Mouse (Mus musculus) forebrain, embryonic 12.5 days (tissue): ENCODE results near the gene Dner. TPM values are rescaled to one million over a fixed set of nuclear protein-coding genes. Genes with fewer than 3 reads are reported as not detected.
"Not testable (repeated sequence)": the region's sequence is repeated elsewhere in the genome, so short reads cannot be mapped to it uniquely, and the experiment has no call there.

Experiments
- ATAC-seq: fragments of 200-750 bp; cut with Nextera tagmentation; 2 replicates; pipeline ENCODE4 v1.8.0; 2017; ENCODE audit warnings: moderate TSS enrichment; ENCODE audit not compliant: low FRiP score
- H3K27ac ChIP-seq: fragments of 300-500 bp; sonication (generic); 2 replicates; pipeline ENCODE4 v1.5.1; 2016; ENCODE audit warnings: mild to moderate bottlenecking
- H3K27me3 ChIP-seq: fragments of 300-500 bp; sonication (generic); 2 replicates; pipeline ENCODE4 v1.6.1; 2016; ENCODE audit warnings: mild to moderate bottlenecking
- H3K36me3 ChIP-seq: fragments of 300-500 bp; sonication (generic); replicated peaks from 2 replicates; pipeline ENCODE4 v1.6.1; 2016; ENCODE audit warnings: mild to moderate bottlenecking
- H3K4me1 ChIP-seq: fragments of 300-500 bp; sonication (generic); 2 replicates; pipeline ENCODE4 v1.6.1; 2016
- H3K4me2 ChIP-seq: fragments of 300-500 bp; sonication (generic); 2 replicates; pipeline ENCODE4 v1.6.1; 2016; ENCODE audit warnings: mild to moderate bottlenecking, moderate library complexity
- H3K4me3 ChIP-seq: fragments of 300-500 bp; sonication (generic); replicated peaks from 2 replicates; pipeline ENCODE4 v1.5.1; 2016; ENCODE audit warnings: mild to moderate bottlenecking
- H3K9ac ChIP-seq: fragments of 300-500 bp; sonication (generic); 2 replicates; pipeline ENCODE4 v1.6.1; 2016; ENCODE audit warnings: mild to moderate bottlenecking
- H3K9me3 ChIP-seq: fragments of 300-500 bp; sonication (generic); 2 replicates; pipeline ENCODE4 v1.6.1; 2016
- WGBS: fragments of 180-500 bp; shearing (Covaris S2); methylation state at CpG from one replicate; pipeline ENCODE4 v1.1.7; 2016; 5-methylcytosine and 5-hydroxymethylcytosine counted together
- polyA plus RNA-seq: library from polyadenylated mRNA; unstranded; fragments of >200 nt; fragmentation: Nextera tagmentation; extraction: Ambion mirVana; gene quantifications from 2 replicates; pipeline ENCODE4 v1.2.1, GENCODE M21; 2016

The Dner gene
- polyA plus RNA-seq, 1 experiment from 2014 or later = 69.3 TPM

DNA sequence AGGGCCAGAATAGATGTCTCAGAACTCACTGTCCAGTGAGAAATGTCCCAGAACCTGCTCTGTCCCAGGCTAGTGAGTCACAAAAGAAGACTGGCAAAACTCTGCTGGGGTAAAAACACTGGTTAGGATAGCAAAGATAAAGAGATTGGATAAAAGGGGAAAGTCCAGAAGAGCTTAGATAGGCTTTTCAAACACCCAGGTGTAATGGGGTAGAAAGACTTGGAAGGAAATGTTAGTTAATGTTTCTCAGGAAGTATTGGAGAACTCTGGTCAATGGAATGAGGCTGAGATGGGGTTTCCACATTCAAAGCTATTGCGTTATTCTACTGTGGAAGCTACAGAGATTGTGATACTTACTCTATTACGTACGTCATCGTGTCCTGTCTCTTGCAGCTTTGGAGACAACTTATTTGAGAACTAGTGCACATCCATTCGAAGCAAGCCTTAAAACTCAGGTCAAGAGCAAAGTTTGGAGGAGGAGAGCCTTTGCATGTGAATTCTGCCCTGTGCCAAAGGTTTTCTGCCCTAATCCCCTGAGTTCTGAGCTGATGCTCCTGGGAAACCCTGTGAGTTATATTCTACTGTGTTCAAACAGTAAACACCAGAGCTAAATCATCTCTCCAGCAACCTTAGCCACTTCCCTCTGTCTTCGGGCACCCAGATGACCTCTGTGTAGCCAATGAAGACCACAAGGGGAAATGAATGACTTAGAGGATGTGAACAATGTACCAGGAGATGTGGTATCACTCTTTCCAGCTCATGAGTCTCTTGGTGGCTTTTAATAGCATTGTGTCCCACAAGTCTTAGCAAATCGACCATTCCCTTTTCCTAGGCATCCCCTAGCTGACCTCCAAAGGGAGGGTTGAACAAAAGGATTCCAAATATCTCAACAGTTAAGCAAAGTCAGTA is 333.1 kb downstream of the Dner start:
- Histone ChIP-seq H3K36me3 (no peaks in the 10 kb centered on the region), H3K4me3 (no peak overlapping the region), H3K27me3 (no peaks in the 10 kb centered on the region), H3K9me3 (no peaks in the 10 kb centered on the region), H3K27ac (no peak overlapping the region), H3K9ac (no peak overlapping the region), H3K4me2 (no peak overlapping the region), H3K4me1 (no peaks in the 10 kb centered on the region)
- 92% methylated on average over 7 of the region's 7 CpGs for WGBS
- no peak for ATAC-seq

DNA sequence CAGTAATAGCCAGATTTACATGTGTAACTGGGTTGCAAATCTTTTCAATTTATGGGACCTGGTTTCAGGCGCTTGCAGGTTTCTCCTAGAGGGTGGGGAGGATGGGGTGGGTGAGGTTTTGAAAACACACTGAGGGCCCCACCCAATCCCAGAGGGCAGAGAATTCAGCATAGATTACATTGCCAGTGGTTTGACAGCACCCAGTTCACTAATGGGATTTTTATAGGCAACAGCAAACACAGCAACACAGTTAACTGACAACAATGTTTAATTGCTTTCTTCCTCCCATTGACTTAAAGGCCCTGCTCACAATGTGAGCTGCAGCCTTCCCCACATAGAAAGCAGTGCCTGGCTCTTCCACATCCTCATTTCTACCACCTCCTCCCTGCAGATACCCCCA is 333.8 kb downstream of the Dner start:
- Histone ChIP-seq H3K4me2 (no peak overlapping the region), H3K4me3 (no peak overlapping the region), H3K4me1 (no peaks in the 10 kb centered on the region), H3K27me3 (no peaks in the 10 kb centered on the region), H3K9me3 (no peaks in the 10 kb centered on the region), H3K36me3 (no peaks in the 10 kb centered on the region), H3K27ac (no peak overlapping the region), H3K9ac (no peak overlapping the region)
- no peak for ATAC-seq
- WGBS = 81% methylated on average over 1 of the region's 1 CpGs

DNA sequence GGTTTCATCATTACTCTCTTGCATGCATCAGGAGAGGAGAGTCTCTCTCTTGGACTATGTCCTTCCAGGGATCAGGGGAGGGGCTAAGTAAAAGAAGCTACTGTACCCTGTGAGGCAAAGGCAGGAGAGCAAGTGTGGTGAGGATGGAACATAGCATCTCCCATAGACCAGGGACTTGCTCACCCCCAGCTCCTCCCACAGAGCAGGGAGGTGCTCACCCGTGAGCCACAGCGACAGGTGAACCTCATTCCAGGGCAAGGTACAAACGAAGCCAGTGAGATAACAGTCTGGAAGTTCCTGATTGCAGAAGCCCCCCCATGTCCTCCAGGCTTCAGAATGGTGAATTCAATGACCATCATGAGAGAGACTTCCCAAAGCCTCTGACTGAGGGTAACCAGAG is 334.6 kb downstream of the Dner start:
- Histone ChIP-seq H3K36me3 (no peaks in the 10 kb centered on the region), H3K27me3 (no peaks in the 10 kb centered on the region), H3K4me2 (no peak overlapping the region), H3K27ac (no peak overlapping the region), H3K4me3 (no peak overlapping the region), H3K9ac (no peak overlapping the region), H3K9me3 (no peaks in the 10 kb centered on the region), H3K4me1 (no peaks in the 10 kb centered on the region)
- no peak for ATAC-seq
- WGBS = 88% methylated on average over 3 of the region's 3 CpGs

DNA sequence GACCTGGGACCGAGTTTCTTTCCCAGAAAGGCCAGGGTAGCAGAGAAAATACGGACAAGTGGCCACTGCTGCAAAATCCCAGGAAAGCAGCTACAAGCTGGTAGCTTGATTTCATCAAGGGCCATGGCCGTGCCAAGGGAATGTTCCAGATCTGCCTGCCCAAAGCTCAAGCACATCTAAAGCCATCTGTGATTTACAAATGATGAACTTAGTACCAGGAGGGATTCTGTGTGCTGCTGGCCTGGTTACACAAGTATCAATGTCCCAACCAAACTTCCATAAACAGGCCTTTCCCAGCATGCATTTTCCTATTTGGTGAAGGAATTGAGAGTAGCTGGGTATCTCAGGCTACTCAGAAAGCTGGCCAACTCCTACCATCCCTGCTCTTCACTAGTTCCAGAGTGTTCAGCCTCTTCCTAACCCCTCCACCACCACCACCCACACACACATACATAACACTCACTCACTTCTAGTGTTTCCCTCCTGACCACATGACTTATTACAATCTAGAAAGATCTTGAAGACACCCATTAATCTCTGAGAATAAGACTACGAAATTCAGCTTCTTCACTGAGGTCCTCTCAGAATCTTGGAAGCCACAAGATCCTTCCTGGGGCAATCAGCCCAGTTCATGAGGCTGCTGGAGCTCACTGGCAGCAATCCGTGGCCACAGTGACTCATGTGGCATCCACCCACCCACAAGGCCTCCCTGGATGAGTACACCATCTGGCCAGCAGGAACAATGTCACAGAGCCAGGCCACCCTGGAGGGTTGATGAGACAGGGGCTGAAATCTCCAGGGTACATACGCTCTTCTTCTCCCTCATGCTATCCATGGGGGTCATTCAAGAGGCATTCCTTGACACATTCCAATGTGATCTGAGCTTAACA is 336.2 kb downstream of the Dner start:
- Histone ChIP-seq H3K27me3 (no peaks in the 10 kb centered on the region), H3K4me3 (no peak overlapping the region), H3K4me2 (no peak overlapping the region), H3K27ac (no peak overlapping the region), H3K9me3 (no peaks in the 10 kb centered on the region), H3K36me3 (no peaks in the 10 kb centered on the region), H3K9ac (no peak overlapping the region), H3K4me1 (no peaks in the 10 kb centered on the region)
- 80% methylated on average over 6 of the region's 6 CpGs for WGBS
- ATAC-seq = no peak

DNA sequence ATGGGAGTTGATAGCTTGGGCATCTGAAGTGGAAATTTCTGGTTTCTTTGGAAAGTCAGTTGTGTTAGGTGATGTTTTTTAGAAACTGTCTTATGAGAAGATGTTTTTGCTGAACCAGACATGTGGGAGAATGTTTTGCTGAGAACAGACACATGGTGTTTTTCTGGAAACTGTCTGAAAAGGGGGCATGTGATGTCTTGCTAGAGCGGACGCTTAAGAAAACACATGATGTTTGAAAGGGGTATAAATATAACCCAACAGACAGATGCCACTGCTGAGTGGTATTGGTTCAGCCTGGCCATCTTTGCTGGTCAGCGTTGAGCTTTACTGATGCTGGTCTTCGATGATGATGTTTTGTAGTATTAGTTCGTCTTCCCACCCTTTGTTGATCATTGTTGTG is 338.8 kb downstream of the Dner start:
- H3K27ac ChIP-seq = no peak overlapping the region
- no peaks in the 10 kb centered on the region for H3K4me1 ChIP-seq
- H3K27me3 ChIP-seq = no peaks in the 10 kb centered on the region
- H3K9me3 ChIP-seq = no peaks in the 10 kb centered on the region
- no peak overlapping the region for H3K4me3 ChIP-seq
- ATAC-seq = no peak
- no peaks in the 10 kb centered on the region for H3K36me3 ChIP-seq
- WGBS = 94% methylated on average over 5 of the region's 5 CpGs
- H3K4me2 ChIP-seq = no peak overlapping the region
- no peak overlapping the region for H3K9ac ChIP-seq

DNA sequence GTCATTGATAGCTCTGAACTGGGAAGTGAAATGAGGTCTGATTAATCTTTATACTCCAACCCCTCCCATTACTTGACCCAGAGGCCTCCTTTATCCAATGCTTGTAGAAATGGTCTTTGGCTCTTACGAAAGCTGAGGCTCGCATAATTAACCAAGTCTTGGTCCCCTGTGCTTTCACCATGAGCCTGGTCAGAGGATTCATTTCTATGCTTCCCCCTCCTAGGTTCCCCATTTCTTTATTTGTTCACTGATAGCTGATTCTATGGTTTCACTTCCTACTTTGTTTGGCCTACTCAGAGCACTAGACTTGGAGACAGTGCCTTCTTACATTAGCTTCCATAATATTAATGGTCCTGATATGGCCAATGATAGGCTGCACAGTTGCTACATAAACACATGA is 345.8 kb downstream of the Dner start:
- no peak overlapping the region for H3K27ac ChIP-seq
- H3K36me3 ChIP-seq = no peaks in the 10 kb centered on the region
- no peak overlapping the region for H3K9ac ChIP-seq
- no peaks in the 10 kb centered on the region for H3K9me3 ChIP-seq
- ATAC-seq = no peak
- 93% methylated on average over 2 of the region's 2 CpGs for WGBS
- no peak overlapping the region for H3K4me2 ChIP-seq
- no peak overlapping the region for H3K4me3 ChIP-seq
- H3K4me1 ChIP-seq = no peaks in the 10 kb centered on the region
- no peaks in the 10 kb centered on the region for H3K27me3 ChIP-seq

DNA sequence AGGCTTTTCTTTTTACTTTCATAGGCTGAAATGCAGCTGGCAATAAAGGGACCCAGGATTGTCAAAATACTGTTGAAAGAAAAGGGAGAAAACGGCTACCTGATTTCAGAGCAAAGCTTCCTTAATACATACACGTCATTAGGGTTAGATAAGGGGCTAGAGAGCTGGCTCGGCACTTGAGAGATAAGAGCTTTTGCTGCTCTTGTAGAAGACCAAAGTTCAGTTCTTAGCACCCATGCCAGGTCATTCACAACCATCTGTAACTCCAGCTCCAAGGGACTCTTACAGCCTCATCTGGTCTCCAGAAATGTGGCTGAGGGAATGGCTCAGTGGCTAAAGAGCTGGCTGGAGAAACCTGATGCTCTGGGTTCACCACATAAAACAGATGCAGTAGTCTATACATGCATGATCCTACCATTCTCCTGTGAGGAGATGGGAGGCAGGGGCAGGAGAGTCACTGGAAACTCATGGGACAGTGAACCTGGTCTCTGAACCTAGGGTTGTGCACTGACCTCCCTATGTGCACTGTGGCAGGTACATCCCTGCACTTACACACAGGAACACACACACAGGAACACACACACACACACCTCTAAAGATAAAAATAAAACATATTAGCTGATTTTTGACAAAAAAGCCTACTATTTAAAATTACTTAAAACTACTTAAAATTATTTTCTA is 348.1 kb downstream of the Dner start:
- Histone ChIP-seq H3K4me3 (no peak overlapping the region), H3K9ac (no peak overlapping the region), H3K27ac (no peak overlapping the region), H3K9me3 (no peaks in the 10 kb centered on the region), H3K27me3 (no peaks in the 10 kb centered on the region), H3K36me3 (no peaks in the 10 kb centered on the region), H3K4me1 (no peaks in the 10 kb centered on the region), H3K4me2 (no peak overlapping the region)
- no peak for ATAC-seq
- WGBS = 82% methylated on average over 3 of the region's 3 CpGs

DNA sequence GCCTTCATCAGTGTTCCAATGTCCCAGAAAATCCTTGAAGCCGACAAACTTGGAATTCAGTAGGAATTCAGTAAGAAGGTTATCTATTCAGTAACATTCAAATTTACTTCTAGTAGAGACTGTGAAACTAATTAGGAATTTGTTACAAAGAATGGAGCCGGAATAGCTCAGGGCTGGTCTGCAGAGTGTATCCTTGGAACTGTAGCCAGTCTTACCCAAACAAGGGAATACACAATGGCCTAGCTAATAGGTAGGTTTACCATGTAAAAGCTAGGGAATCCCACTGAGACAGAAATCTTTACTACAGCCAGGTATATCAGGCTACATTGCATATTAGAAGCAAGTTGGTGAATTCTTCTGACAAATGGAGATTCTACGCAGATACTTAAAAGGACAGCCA is 363.2 kb downstream of the Dner start:
- ATAC-seq, H3K27ac ChIP-seq, H3K4me1 ChIP-seq, H3K9me3 ChIP-seq, H3K4me3 ChIP-seq, H3K4me2 ChIP-seq, H3K27me3 ChIP-seq, H3K36me3 ChIP-seq, H3K9ac ChIP-seq: not testable (repeated sequence)
- WGBS = 41% methylated on average over 3 of the region's 3 CpGs

DNA sequence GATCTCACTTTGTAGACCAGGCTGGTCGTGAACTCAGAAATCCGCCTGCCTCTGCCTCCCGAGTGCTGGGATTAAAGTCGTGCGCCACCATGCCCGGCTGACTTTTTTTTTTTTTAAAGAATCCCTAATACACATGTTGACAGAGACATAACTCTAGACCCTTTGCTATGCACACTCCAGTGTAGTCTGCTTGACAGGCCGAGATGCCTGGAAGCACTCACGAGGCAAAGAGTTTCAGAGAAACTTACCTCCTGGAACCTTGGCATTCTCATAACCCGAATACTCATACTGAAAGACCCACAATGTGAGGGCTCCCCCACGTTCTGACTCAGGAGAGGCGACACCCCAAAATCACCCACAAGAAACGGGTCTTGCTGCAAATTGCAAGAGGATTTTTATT is 364.2 kb downstream of the Dner start:
- 90% methylated on average over 12 of the region's 12 CpGs for WGBS
- not testable (repeated sequence) for H3K4me2 ChIP-seq, H3K4me1 ChIP-seq, H3K9me3 ChIP-seq, H3K4me3 ChIP-seq, H3K36me3 ChIP-seq, H3K9ac ChIP-seq, H3K27me3 ChIP-seq, H3K27ac ChIP-seq, ATAC-seq

DNA sequence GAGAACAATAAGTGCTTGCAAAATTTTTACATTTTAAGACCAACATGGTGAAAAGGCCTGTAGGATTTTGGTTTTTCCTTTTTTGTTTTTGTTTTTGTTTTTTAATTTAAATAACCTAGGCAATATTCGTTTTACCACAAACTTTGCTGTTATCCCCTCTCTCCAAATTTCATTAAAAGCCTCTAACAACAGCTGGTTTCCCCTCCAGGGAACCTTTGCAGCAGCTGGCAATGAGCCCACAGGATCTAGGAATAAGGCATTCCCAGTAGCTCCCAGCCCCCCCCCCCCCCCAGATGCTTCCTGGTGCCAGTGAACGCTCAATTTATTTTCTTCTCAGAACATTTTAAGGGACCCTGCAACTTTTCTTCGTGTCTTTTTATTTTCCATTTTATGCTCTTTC is 370.7 kb downstream of the Dner start:
- ATAC-seq = no peak
- Histone ChIP-seq H3K27me3 (no peaks in the 10 kb centered on the region), H3K36me3 (no peaks in the 10 kb centered on the region), H3K4me3 (no peak overlapping the region), H3K27ac (no peak overlapping the region), H3K4me1 (no peaks in the 10 kb centered on the region; the same call in 1 of the 2 replicates), H3K9ac (no peak overlapping the region), H3K9me3 (no peaks in the 10 kb centered on the region), H3K4me2 (no peak overlapping the region)
- 68% methylated on average over 3 of the region's 3 CpGs for WGBS

DNA sequence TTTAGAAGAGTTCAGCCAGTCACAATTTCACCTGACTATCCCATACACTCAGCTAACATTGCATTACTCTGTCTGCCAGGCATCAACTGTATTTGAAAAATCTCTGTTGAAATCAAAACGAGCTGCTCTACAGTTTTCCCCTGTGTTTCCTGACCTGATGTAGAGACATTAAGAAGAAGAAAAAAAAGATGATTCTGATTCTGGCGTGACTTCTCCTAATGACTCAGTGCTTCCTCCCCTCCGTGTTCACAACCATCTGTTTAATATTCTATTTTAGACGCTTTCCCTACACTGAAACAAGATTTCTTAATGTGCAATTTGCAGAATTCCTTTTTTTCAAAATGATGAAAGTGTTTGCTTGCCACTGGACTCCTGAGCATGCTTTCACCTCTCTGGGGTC is 374.7 kb downstream of the Dner start:
- H3K36me3 ChIP-seq = no peaks in the 10 kb centered on the region
- H3K4me1 ChIP-seq = no peaks in the 10 kb centered on the region
- no peaks in the 10 kb centered on the region for H3K27me3 ChIP-seq
- H3K9me3 ChIP-seq = no peaks in the 10 kb centered on the region
- H3K9ac ChIP-seq = no peak overlapping the region
- WGBS = 80% methylated on average over 4 of the region's 4 CpGs
- no peak overlapping the region for H3K27ac ChIP-seq
- no peak for ATAC-seq
- H3K4me3 ChIP-seq = no peak overlapping the region
- no peak overlapping the region for H3K4me2 ChIP-seq
